Mouse (Mus musculus) lung, adult 2 months (tissue): ENCODE measurements at regions not wholly inside any gene's neighbourhood (a gene's known extent, or its start where the extent isn't known, plus 50 kb on each side); places are given as distances from the start of the nearest gene placed in this dataset.

Experiments used
- CTCF ChIP-seq: fragments of 200-500 bp; IDR thresholded peaks from 2 replicates; pipeline ENCODE4 v1.5.1; 2011; ENCODE audit warnings: mild to moderate bottlenecking, low read length, control low read depth; ENCODE audit not compliant: insufficient read depth
- POLR2A ChIP-seq: fragments of 200-500 bp; IDR thresholded peaks from 2 replicates; pipeline ENCODE4 v1.6.1; 2011; ENCODE audit warnings: low read depth, mild to moderate bottlenecking, control low read depth, low read length, borderline replicate concordance; ENCODE audit errors: extremely low read depth

GRCm38 (mm10) chr8:126743296-126743695 is 149.5 kb upstream of the Irf2bp2 start:
- no peak for TF ChIP-seq CTCF
- TF ChIP-seq POLR2A: no peak
